Mouse (Mus musculus) testis, adult 2 months (tissue): ENCODE data around the gene Fitm1. TPM values are rescaled to one million over a fixed set of nuclear protein-coding genes. Genes with fewer than 3 reads are reported as not detected.

Source experiments
- H3K27ac ChIP-seq: fragments of 200-500 bp; 2 replicates; pipeline ENCODE4 v1.5.1; 2012; ENCODE audit warnings: low read depth, low read length; ENCODE audit not compliant: control insufficient read depth, insufficient read depth
- H3K27me3 ChIP-seq: fragments of 200-500 bp; 2 replicates; pipeline ENCODE4 v1.6.1; 2012; ENCODE audit warnings: mild to moderate bottlenecking, low read length, moderate library complexity; ENCODE audit not compliant: control insufficient read depth, insufficient read depth
- H3K36me3 ChIP-seq: fragments of 200-500 bp; 2 replicates; pipeline ENCODE4 v1.6.1; 2012; ENCODE audit warnings: mild to moderate bottlenecking, low read length; ENCODE audit not compliant: control insufficient read depth, insufficient read depth
- H3K4me1 ChIP-seq: fragments of 200-500 bp; 2 replicates; pipeline ENCODE4 v1.6.1; 2012; ENCODE audit warnings: low read length; ENCODE audit not compliant: control insufficient read depth, insufficient read depth
- H3K4me3 ChIP-seq: fragments of 200-500 bp; 2 replicates; pipeline ENCODE4 v1.5.1; 2012; ENCODE audit warnings: low read depth, mild to moderate bottlenecking, low read length, moderate library complexity, mixed read lengths; ENCODE audit not compliant: control insufficient read depth
- CTCF ChIP-seq: fragments of 200-500 bp; IDR thresholded peaks from 2 replicates; pipeline ENCODE4 v1.5.1; 2012; ENCODE audit warnings: low read depth, mild to moderate bottlenecking, inconsistent platforms, low read length, moderate library complexity; ENCODE audit not compliant: control insufficient read depth, insufficient read depth, insufficient replicate concordance
- POLR2A ChIP-seq: fragments of 200-500 bp; IDR thresholded peaks from 2 replicates; pipeline ENCODE4 v1.6.1; 2012; ENCODE audit warnings: low read depth, mild to moderate bottlenecking, inconsistent platforms, low read length, moderate library complexity; ENCODE audit not compliant: control insufficient read depth
- polyA plus RNA-seq: library from polyadenylated mRNA; depleted of rRNA; stranded (reverse); fragments of >200 nt; gene quantifications from 2 replicates; pipeline ENCODE4 v1.2.3, GENCODE M21; 2012

Gene Fitm1
- polyA plus RNA-seq, 1 experiment: 40.2 TPM

- Histone ChIP-seq H3K36me3 (no peaks in the 10 kb centered on the region; the same call in 1 of the 2 replicates), H3K4me1 (peaks cover 4% of the 10 kb centered on the region), H3K4me3 (no peak overlapping the region), H3K27me3 (no peaks in the 10 kb centered on the region), H3K27ac (no peak overlapping the region)
- TF ChIP-seq POLR2A (no peak), CTCF (no peak)
Observed at GRCm38 (mm10) chr14:55544334-55544733, 31.1 kb upstream of the Fitm1 start.

DNA sequence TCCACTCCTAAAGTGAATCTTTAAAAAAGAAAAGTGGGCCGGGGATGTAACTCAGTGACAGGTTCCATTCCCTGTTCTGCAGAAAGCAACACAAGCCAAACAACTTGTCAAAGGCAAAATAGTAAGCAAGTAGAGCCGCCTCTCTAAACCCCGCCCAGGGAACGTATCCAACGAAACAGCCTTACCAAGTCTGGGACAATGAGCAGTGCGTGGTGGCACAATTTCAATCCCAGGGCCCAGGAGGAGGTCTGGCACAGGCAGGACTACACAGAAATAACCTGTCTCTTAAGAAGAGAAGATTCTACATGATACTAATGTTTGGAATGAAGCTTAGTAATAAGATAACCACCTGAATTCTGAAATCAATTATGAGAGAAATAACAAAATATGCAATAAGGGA is 25.2 kb upstream of the Fitm1 start:
- Histone ChIP-seq H3K4me1 (no peaks in the 10 kb centered on the region), H3K4me3 (no peak overlapping the region), H3K36me3 (no peaks in the 10 kb centered on the region; the same call in 1 of the 2 replicates), H3K27ac (no peak overlapping the region), H3K27me3 (no peaks in the 10 kb centered on the region)
- no peak for TF ChIP-seq CTCF
- TF ChIP-seq POLR2A: no peak

DNA sequence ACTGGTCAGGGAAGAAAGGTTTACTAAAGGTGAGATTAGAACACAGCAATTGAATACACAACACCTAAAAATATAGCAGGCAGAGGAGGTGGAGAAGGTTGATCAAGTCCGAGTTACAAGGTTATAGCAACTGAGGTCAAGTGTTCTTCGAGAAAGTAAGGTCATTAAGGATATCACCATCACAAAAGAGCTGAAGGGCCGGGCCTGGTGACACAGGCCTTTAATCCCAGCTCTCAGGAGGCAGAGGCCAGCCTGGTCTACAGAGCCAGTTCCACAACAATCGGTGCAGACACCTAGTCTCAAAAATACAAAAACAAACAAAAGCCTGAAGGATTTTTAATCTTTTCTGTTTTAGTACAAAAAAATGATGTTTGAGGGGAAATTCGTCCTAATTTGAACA is 24.1 kb upstream of the Fitm1 start:
- Histone ChIP-seq H3K4me1 (no peaks in the 10 kb centered on the region), H3K4me3 (no peak overlapping the region), H3K27me3 (no peaks in the 10 kb centered on the region), H3K27ac (no peak overlapping the region), H3K36me3 (no peaks in the 10 kb centered on the region; the same call in 1 of the 2 replicates)
- TF ChIP-seq CTCF: no peak
- no peak for TF ChIP-seq POLR2A

DNA sequence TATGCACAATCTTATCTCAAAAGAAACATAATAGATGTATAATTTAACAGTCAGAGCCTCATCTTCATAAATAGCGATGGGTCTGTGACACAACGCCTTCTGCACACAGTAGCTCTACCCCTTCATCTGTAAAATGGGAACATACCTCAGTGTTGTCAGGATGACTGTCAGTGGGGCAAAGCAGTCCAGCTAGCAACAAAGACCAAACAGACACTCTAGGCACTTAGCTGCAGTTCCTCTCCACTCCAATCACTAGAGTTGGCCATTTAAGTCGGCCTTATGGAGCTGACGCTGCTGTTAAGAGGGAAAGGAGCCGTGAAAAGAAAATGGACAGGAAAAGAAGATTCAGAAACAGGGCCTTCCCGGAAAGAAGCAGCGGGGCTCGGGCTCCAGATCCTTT is 23.6 kb upstream of the Fitm1 start:
- H3K4me3 ChIP-seq: no peak overlapping the region
- no peaks in the 10 kb centered on the region; the same call in 1 of the 2 replicates for H3K36me3 ChIP-seq

GRCm38 (mm10) chr14:55554635-55555034 is 20.8 kb upstream of the Fitm1 start:
- no peaks in the 10 kb centered on the region for H3K27me3 ChIP-seq
- H3K4me3 ChIP-seq: no peak overlapping the region
- H3K27ac ChIP-seq: no peak overlapping the region
- TF ChIP-seq CTCF (no peak), POLR2A (no peak)
- H3K36me3 ChIP-seq: no peaks in the 10 kb centered on the region
- no peaks in the 10 kb centered on the region for H3K4me1 ChIP-seq

More for the DNA sequence above, 23.6 kb upstream of the Fitm1 start:
- H3K4me1 ChIP-seq: no peaks in the 10 kb centered on the region
- H3K27ac ChIP-seq: no peak overlapping the region
- TF ChIP-seq CTCF: no peak
- no peak for TF ChIP-seq POLR2A
- H3K27me3 ChIP-seq: no peaks in the 10 kb centered on the region

GRCm38 (mm10) chr14:55555788-55556187 is 19.6 kb upstream of the Fitm1 start:
- no peaks in the 10 kb centered on the region for H3K36me3 ChIP-seq
- no peak overlapping the region for H3K27ac ChIP-seq
- no peaks in the 10 kb centered on the region for H3K4me1 ChIP-seq
- H3K4me3 ChIP-seq: no peak overlapping the region
- TF ChIP-seq CTCF: no peak
- TF ChIP-seq POLR2A: no peak
- H3K27me3 ChIP-seq: no peaks in the 10 kb centered on the region

GRCm38 (mm10) chr14:55557003-55557402 is 18.4 kb upstream of the Fitm1 start:
- Histone ChIP-seq H3K27ac (no peak overlapping the region), H3K4me3 (no peak overlapping the region), H3K36me3 (no peaks in the 10 kb centered on the region), H3K4me1 (peaks cover 10% of the 10 kb centered on the region), H3K27me3 (no peaks in the 10 kb centered on the region)
- TF ChIP-seq POLR2A: no peak
- TF ChIP-seq CTCF: peak; percentile 67; the same call in 1 of the 2 replicates

- Histone ChIP-seq H3K27me3 (no peaks in the 10 kb centered on the region), H3K4me1 (peaks cover 12% of the 10 kb centered on the region), H3K36me3 (no peaks in the 10 kb centered on the region), H3K27ac (no peak overlapping the region; the same call in 1 of the 2 replicates), H3K4me3 (no peak overlapping the region)
- no peak for TF ChIP-seq CTCF
- no peak for TF ChIP-seq POLR2A
Observed at GRCm38 (mm10) chr14:55557587-55557986, 17.8 kb upstream of the Fitm1 start.
